Mouse (Mus musculus) mature B cell (primary cell): Measurements from ENCODE around the gene Rsg1.

Experiments
- in situ Hi-C: fragments of 300-500 bp; cut with MboI; formaldehyde crosslinking; loops from 2 replicates; pipeline ENCODE4 v1.14.3; 2019

The Rsg1 gene

DNA sequence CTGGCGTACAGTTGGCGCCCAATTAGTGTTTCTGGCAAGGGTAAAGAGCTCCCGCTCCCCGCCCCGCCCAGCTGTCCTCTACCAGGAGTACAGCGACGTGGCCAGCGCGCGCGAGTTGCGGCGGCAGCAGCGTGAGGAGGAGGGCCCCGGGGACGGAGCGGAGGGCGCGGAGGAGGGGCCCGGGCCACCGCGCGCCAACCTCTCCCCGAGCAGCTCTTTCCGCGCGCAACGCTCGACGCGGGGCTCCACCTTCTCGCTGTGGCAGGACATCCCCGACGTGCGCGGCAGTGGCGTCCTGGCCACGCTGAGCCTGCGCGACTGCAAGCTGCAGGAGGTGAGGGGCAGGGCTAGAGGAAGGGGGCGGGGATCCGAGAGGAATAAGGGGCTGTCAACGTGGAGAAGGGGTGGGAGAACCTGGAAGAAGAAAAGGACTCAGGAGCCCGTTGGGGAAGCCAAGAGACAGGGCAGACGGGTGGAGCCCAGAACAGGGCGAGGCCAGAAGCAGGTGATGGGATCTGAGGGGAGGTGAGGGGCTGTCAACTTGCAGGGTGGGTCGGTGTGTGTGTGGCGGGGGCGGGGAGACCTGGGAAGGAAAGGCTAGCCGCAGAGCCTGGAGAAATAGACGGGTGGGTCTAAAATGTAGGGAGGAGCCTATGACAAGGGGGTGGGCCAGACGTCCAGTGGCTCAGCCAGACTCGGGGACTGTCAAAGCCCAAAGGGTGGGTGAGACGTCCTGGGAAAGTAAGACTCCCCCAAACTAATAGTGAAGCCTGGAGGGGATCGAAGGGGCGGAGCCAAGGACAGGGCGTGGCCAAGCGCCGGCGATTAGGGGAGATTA is 34.2 kb downstream of the Rsg1 start:
- in situ Hi-C loops = no loop called here

DNA sequence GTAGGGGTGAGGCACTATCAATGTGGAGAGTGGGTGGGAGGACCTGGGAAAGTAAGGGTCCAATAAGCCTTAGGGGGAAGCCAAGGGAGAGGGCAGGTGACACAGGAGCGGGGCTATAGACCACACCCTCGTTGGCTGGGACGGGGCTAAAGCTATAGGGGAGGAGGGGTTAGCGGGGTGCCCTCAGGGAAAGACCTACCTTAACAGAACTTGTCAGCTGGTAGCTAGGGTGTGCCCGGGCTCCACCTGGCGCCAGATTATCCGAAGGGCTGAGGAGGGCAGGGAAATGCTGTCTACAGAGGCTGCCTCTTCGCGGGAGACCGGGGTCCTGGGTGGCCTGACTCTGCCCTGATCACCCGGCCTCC is 34.8 kb downstream of the Rsg1 start:
- in situ Hi-C loops = no loop called here

GRCm38 (mm10) chr4:141249383-141249782 is 35.6 kb downstream of the Rsg1 start:
- in situ Hi-C loops = no loop called here

DNA sequence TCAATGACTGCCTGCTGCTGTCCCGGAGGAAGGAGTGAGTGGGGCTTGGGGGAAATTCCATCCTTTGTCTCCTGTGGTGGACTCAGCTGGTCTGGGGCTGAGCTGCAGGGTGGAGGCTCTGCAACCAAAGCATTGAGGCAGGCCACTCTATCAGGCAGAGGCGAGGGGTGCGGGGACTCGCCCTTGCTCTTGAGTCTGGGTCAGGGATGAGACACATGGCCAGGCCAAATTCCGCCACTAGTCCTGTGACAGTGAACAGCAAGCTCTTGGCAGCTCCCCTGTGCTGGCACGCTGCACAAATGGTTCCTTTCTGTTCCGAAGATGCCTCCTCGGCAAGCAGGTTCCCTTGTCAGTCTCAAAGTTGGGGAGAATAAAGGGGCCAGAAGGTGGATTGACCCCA is 37.3 kb downstream of the Rsg1 start:
- in situ Hi-C loops = no loop called here

DNA sequence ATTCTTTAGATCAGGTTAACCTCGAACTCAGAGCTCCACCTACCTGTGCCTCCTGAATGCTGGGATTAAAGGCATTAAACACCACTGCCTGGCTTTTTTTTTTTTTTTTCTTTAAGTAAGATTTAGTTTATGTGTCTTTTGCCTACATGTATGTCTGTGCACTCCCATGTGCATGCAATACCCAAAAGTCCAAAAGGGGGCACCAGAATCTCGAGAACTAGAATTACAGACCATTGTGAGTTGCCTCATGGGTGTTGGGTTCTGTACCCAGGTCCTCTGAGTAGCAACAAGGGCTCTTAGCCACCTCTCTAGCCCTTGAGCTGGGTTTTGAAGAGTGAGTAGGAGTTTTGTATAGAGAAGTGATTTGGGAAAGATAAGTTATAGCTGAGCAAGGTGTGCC is 38.9 kb downstream of the Rsg1 start:
- in situ Hi-C loops = no loop called here

DNA sequence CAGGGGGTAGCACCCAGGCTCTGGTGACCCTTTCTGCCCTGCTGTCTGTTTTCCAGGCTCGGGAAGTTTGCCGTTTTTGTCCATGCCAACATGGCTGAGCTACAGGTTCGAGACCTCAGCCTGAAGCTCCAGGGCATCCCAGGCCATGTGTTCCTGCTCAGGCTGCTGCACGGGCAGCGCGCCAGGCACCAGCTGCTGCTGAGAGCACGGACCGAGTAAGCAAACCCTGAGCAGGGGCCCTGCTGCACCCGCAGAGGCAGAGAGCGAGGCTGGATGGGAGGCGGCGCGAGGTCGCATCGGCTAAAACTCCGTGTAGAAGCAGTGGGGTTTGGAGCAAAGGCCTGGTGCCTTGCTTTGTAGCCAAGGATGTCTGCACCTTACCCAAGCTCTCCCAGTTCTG is 40.5 kb downstream of the Rsg1 start:
- in situ Hi-C loops = no loop called here

DNA sequence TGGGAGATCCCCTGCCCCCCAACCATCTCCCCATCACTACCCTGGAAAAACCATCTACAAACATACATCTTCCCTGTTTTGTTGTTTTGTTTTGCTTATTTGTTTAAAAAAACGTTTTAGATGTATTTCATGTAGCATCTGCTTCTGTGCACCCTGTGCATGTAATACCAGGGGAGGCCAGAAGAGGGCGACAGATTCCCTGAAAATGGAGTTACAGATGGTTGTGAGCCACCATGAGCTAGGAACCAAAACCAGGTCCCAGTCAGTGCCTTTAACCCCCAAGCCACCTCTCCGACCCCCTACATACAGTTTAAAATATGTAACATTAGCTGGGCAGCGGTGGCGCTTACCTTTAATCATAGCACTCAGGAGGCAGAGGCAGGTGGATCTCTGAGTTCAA is 43.7 kb downstream of the Rsg1 start:
- in situ Hi-C loops = no loop called here

- in situ Hi-C loops = no loop called here
These were observed 45.7 kb downstream of the Rsg1 start for GRCm38 (mm10) chr4:141259413-141259812.

DNA sequence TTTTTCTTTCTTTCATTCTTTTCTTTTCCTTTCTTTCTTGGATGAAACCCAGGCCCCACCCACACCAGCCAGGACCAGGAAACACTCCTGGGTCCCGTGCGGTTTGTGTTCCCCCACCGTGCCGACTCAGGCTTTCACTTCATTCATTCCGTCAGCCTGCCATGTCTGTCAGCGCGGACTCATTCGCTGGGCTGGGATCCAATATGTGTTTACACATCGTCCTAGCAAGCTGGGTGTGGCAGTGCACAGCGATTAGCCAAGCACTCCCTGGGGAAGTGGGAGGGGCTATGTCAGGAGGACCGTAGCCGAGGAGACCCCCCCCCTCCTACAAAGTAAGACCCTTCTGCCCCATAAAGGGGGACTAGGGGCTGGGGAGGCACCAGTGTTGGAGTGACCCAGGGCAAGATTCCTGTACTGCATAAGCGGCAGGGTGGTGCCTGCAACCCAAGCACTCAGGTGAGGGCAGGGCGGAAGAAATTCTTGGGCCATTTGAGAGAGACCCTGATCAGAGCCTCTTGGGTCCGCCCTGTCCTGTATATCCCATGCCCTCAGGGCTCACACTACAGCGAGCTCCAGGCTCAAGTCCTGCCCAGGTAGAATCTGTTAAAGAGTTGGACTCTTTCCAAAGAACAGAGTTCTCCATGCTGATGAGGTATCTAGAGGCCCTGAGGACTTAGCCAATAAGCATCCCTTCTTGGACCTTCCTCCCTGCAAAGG is 46.4 kb downstream of the Rsg1 start:
- in situ Hi-C loops = no loop called here

DNA sequence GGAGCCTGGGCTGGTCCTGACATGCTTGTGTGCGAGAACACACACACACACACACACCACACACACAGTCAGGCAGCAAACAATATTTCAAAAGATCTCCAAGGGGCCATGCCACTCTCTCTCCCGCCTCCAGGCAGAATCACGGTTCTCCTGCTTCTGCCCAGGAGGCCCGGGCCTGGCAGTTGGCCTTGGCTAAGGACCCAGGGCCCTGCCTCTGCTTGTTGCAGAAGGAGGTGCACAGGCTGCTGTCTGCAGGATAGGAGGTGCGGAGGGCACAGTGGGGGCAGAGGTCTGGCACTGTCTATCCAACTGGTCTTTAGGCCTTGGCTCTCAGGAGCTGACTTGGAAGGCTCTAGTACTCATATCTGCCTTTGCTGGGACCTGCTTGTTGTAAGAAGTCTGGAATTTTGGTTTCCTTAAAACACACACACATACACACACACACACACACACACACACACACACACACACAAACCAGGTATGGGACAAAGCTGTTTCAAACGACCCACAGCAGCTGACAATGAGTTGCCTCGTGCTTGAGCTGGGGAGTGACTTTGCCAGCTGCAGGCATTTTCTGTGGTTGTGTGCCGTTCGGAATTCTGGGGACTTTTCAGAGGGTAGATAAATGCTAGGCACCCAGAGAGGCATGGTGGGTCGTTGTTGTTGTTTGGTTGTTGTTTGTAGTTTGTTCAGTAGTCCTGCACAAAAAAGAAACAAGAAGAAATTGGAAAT is 49.3 kb downstream of the Rsg1 start:
- in situ Hi-C loops = no loop called here

GRCm38 (mm10) chr4:141265979-141266637 is 52.4 kb downstream of the Rsg1 start:
- in situ Hi-C loops = no loop called here

GRCm38 (mm10) chr4:141267250-141267649 is 53.5 kb downstream of the Rsg1 start:
- in situ Hi-C loops = no loop called here

GRCm38 (mm10) chr4:141267837-141268236 is 54.1 kb downstream of the Rsg1 start:
- in situ Hi-C loops = no loop called here

- in situ Hi-C loops = no loop called here
These were observed 54.6 kb downstream of the Rsg1 start for GRCm38 (mm10) chr4:141268350-141268749.

- in situ Hi-C loops = no loop called here
These were observed 55.3 kb downstream of the Rsg1 start for GRCm38 (mm10) chr4:141269080-141269479.

DNA sequence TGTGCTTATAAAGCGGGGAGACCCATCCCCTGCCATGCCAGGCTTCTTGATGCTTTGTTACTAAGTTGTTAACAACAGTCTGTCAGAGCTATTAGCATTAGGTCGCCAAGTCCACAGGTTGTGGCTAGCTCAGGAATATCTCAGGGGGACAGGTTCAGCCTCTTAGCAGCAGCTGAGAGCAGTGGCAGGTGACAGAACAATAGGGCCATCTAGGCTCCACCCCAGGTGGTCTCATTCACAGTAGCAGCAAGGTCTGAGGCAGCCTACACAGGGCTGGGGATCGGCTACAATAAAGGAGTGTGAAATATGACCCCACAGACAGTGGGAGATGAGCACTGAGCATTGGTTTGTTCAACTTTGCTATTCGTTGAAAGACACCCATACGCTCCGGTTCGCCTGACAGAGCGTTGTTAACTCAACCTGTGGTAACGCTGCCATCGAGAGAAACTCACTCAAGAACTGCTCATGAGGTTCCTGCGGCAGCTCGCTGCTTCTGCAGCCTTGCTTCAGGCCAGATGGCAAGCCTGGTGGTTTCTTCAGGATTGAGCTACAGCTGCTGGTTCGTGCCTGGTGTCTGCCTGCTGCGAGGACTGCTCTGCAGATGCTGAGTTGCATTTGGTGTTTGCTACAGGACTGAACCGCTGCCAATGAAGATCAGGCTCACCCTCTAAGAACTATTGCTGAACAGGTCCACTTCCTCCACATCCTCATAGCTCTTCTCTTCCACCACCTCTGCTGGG is 56.6 kb downstream of the Rsg1 start:
- in situ Hi-C loops = loop anchor here (10.0 kb wide), 1 partner anchor 94 kb away; the partner anchor contains the start of gene Fam131c

- in situ Hi-C loops = loop anchor here (10.0 kb wide), 1 partner anchor 94 kb away; the partner anchor contains the start of gene Fam131c
These were observed 57.5 kb downstream of the Rsg1 start for GRCm38 (mm10) chr4:141271228-141271627.

GRCm38 (mm10) chr4:141271721-141272120 is 58.0 kb downstream of the Rsg1 start:
- in situ Hi-C loops = loop anchor here (10.0 kb wide), 1 partner anchor 93 kb away; the partner anchor contains the start of gene Fam131c

GRCm38 (mm10) chr4:141272878-141273277 is 59.1 kb downstream of the Rsg1 start:
- in situ Hi-C loops = loop anchor here (10.0 kb wide), 1 partner anchor 92 kb away; the partner anchor contains the start of gene Fam131c

DNA sequence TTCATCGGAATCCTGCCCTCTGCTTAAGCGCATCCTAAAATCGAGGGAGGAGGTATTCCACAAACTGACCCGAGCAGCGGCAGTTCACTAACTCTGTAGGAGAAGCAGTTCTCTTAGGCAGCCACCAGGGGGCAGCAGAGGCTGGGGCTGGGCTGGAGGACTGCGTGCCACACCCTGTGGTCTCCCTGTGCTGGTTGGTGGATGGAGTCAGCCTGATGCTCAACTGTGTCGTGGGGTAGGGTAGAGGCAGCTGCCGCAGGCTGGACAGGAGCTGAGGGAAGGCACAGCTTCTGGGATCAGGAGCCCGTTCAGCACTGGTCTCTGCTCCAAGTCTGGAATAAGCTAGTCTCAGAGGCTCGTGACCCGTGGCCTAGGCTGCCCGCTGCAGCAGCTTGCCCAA is 59.5 kb downstream of the Rsg1 start:
- in situ Hi-C loops = loop anchor here (10.0 kb wide), 1 partner anchor 92 kb away; the partner anchor contains the start of gene Fam131c
